Mouse (Mus musculus) A20 (cell line): ENCODE measurements around the gene Actl6b.

Experiments used
- DNase-seq: peaks from one replicate; pipeline ENCODE4 v3.0.0-alpha.2; 2011; ENCODE audit warnings: low read depth, low spot score

Actl6b gene

GRCm38 (mm10) chr5:137529221-137529995 is 23.9 kb upstream of the Actl6b start:
- no peak for DNase-seq

GRCm38 (mm10) chr5:137530075-137530474 is 23.2 kb upstream of the Actl6b start:
- no peak for DNase-seq

GRCm38 (mm10) chr5:137530588-137531413 is 22.5 kb upstream of the Actl6b start:
- peak; percentile 89 for DNase-seq

- DNase-seq: peak; percentile 77
These were observed 21.7 kb upstream of the Actl6b start for GRCm38 (mm10) chr5:137531414-137532130.

- DNase-seq: peak; percentile 65
These were observed 21.0 kb upstream of the Actl6b start for GRCm38 (mm10) chr5:137532131-137532807.

GRCm38 (mm10) chr5:137532808-137533116 is 20.6 kb upstream of the Actl6b start:
- no peak for DNase-seq

GRCm38 (mm10) chr5:137533117-137533827 is 20.0 kb upstream of the Actl6b start, which contains the start of the genes Epo and Gnb2:
Gene Epo, minus strand, starts transcription at chr5:137533242.
Gene Gnb2, minus strand, starts transcription at chr5:137533510.
- DNase-seq: peak; percentile 99

- no peak for DNase-seq
These were observed 18.6 kb upstream of the Actl6b start for GRCm38 (mm10) chr5:137534762-137535161.

- no peak for DNase-seq
These were observed 18.0 kb upstream of the Actl6b start for GRCm38 (mm10) chr5:137535318-137535717.

- no peak for DNase-seq
These were observed 15.9 kb upstream of the Actl6b start for GRCm38 (mm10) chr5:137537461-137537860.

GRCm38 (mm10) chr5:137539291-137539801 is 14.0 kb upstream of the Actl6b start:
- DNase-seq: no peak

GRCm38 (mm10) chr5:137540991-137541390 is 12.3 kb upstream of the Actl6b start:
- no peak for DNase-seq

GRCm38 (mm10) chr5:137541768-137542540 is 11.4 kb upstream of the Actl6b start:
- no peak for DNase-seq

GRCm38 (mm10) chr5:137544926-137545325 is 8.4 kb upstream of the Actl6b start:
- DNase-seq: no peak

- DNase-seq: no peak
These were observed 7.7 kb upstream of the Actl6b start for GRCm38 (mm10) chr5:137545596-137545995.

GRCm38 (mm10) chr5:137549840-137550239 is 3.5 kb upstream of the Actl6b start:
- no peak for DNase-seq

- DNase-seq: peak; percentile 44
These were observed 2.2 kb upstream of the Actl6b start for GRCm38 (mm10) chr5:137551119-137551518.

- no peak for DNase-seq
These were observed 317 bp upstream of the Actl6b start for GRCm38 (mm10) chr5:137553000-137553399.

GRCm38 (mm10) chr5:137553898-137554297 is 581 bp downstream of the Actl6b start:
- no peak for DNase-seq

- no peak for DNase-seq
These were observed 8.2 kb downstream of the Actl6b start for GRCm38 (mm10) chr5:137561556-137561955.
